Mouse (Mus musculus): Measurements from ENCODE around the gene Prkag2. TPM values are rescaled to one million over a fixed set of nuclear protein-coding genes. Genes with fewer than 3 reads are reported as not detected.

Prkag2 gene
- total and polyA plus RNA-seq, 2 experiments from 2014 or later, result 62.4 to 112 TPM

- Histone ChIP-seq H3K27me3 (ENCODE audit: insufficient read depth, low read length) (no peaks in the 10 kb centered on the region), H3K36me3 (ENCODE audit: insufficient read depth) (no peaks in the 10 kb centered on the region), H3K27ac (ENCODE audit: low read depth, low read length) (no peak overlapping the region), H3K9me3 (ENCODE audit: low read length) (no peaks in the 10 kb centered on the region), H3K4me2 (ENCODE audit: low read depth) (no peak overlapping the region), H3K4me3 (ENCODE audit: low read depth, low read length) (no peak overlapping the region), H3K9ac (no peak overlapping the region), H3K4me1 (ENCODE audit: insufficient read depth) (no peaks in the 10 kb centered on the region)
- DNase-seq, result no peak
- 91% methylated on average over 13 of the region's 13 CpGs for WGBS
- no peak for ATAC-seq
- TF ChIP-seq CTCF (IDR thresholded peaks at IDR 0.05; ENCODE audit: low read depth), result no peak
Measured at GRCm38 (mm10) chr5:25088111-25088510, 12.3 kb downstream of the Prkag2 start.

GRCm38 (mm10) chr5:25087064-25087463 is 13.4 kb downstream of the Prkag2 start:
- no peaks in the 10 kb centered on the region for H3K9me3 ChIP-seq (ENCODE audit: low read length)
- no peak overlapping the region for H3K9ac ChIP-seq
- no peak for TF ChIP-seq CTCF (IDR thresholded peaks at IDR 0.05; ENCODE audit: low read depth)
- H3K27me3 ChIP-seq (ENCODE audit: insufficient read depth, low read length), result no peaks in the 10 kb centered on the region
- 63% methylated on average over 7 of the region's 7 CpGs for WGBS
- H3K4me2 ChIP-seq (ENCODE audit: low read depth), result no peak overlapping the region
- no peaks in the 10 kb centered on the region for H3K36me3 ChIP-seq (ENCODE audit: insufficient read depth)
- ATAC-seq, result no peak
- H3K4me3 ChIP-seq (ENCODE audit: low read depth, low read length), result no peak overlapping the region
- H3K4me1 ChIP-seq (ENCODE audit: insufficient read depth), result no peaks in the 10 kb centered on the region
- H3K27ac ChIP-seq (ENCODE audit: low read depth, low read length), result no peak overlapping the region
- DNase-seq, result no peak

GRCm38 (mm10) chr5:25086234-25086633 is 14.2 kb downstream of the Prkag2 start:
- Histone ChIP-seq H3K4me2 (ENCODE audit: low read depth) (no peak overlapping the region), H3K27ac (ENCODE audit: low read depth, low read length) (no peak overlapping the region), H3K4me3 (ENCODE audit: low read depth, low read length) (no peak overlapping the region), H3K36me3 (ENCODE audit: insufficient read depth) (no peaks in the 10 kb centered on the region), H3K9ac (no peak overlapping the region), H3K4me1 (ENCODE audit: insufficient read depth) (no peaks in the 10 kb centered on the region), H3K9me3 (ENCODE audit: low read length) (no peaks in the 10 kb centered on the region), H3K27me3 (ENCODE audit: insufficient read depth, low read length) (no peaks in the 10 kb centered on the region)
- ATAC-seq, result no peak
- no peak for TF ChIP-seq CTCF (IDR thresholded peaks at IDR 0.05; ENCODE audit: low read depth)
- peak; percentile 43 for DNase-seq
- WGBS, result 34% methylated on average over 4 of the region's 4 CpGs

- H3K4me2 ChIP-seq (ENCODE audit: low read depth), result no peak overlapping the region
- no peak overlapping the region for H3K9ac ChIP-seq
- no peak for ATAC-seq
- DNase-seq, result no peak
- no peak for TF ChIP-seq CTCF (IDR thresholded peaks at IDR 0.05; ENCODE audit: low read depth)
- no peaks in the 10 kb centered on the region for H3K9me3 ChIP-seq (ENCODE audit: low read length)
- H3K27ac ChIP-seq (ENCODE audit: low read depth, low read length), result no peak overlapping the region
- no peak overlapping the region for H3K4me3 ChIP-seq (ENCODE audit: low read depth, low read length)
- 78% methylated on average over 10 of the region's 10 CpGs for WGBS
- no peaks in the 10 kb centered on the region for H3K36me3 ChIP-seq (ENCODE audit: insufficient read depth)
- no peaks in the 10 kb centered on the region for H3K4me1 ChIP-seq (ENCODE audit: insufficient read depth)
- H3K27me3 ChIP-seq (ENCODE audit: insufficient read depth, low read length), result no peaks in the 10 kb centered on the region
Measured at GRCm38 (mm10) chr5:25085170-25085569, 15.3 kb downstream of the Prkag2 start.

GRCm38 (mm10) chr5:25083816-25084215 is 16.6 kb downstream of the Prkag2 start:
- WGBS, result 49% methylated on average over 7 of the region's 7 CpGs
- Histone ChIP-seq H3K9me3 (ENCODE audit: low read length) (no peaks in the 10 kb centered on the region), H3K4me3 (ENCODE audit: low read depth, low read length) (no peak overlapping the region), H3K4me2 (ENCODE audit: low read depth) (no peak overlapping the region), H3K36me3 (ENCODE audit: insufficient read depth) (no peaks in the 10 kb centered on the region), H3K27ac (ENCODE audit: low read depth, low read length) (no peak overlapping the region), H3K4me1 (ENCODE audit: insufficient read depth) (no peaks in the 10 kb centered on the region), H3K9ac (no peak overlapping the region), H3K27me3 (ENCODE audit: insufficient read depth, low read length) (no peaks in the 10 kb centered on the region)
- no peak for TF ChIP-seq CTCF (IDR thresholded peaks at IDR 0.05; ENCODE audit: low read depth)
- DNase-seq (no peak), ATAC-seq (no peak)

- Histone ChIP-seq H3K9ac (no peak overlapping the region), H3K36me3 (ENCODE audit: insufficient read depth) (no peaks in the 10 kb centered on the region), H3K4me2 (ENCODE audit: low read depth) (no peak overlapping the region), H3K4me3 (ENCODE audit: low read depth, low read length) (no peak overlapping the region), H3K27me3 (ENCODE audit: insufficient read depth, low read length) (no peaks in the 10 kb centered on the region), H3K9me3 (ENCODE audit: low read length) (no peaks in the 10 kb centered on the region), H3K4me1 (ENCODE audit: insufficient read depth) (no peaks in the 10 kb centered on the region), H3K27ac (ENCODE audit: low read depth, low read length) (no peak overlapping the region)
- ATAC-seq (peak; percentile 57), DNase-seq (no peak)
- 49% methylated on average over 2 of the region's 2 CpGs for WGBS
- TF ChIP-seq CTCF (IDR thresholded peaks at IDR 0.05; ENCODE audit: low read depth), result peak; percentile 61
Measured at GRCm38 (mm10) chr5:25082542-25082941, 17.9 kb downstream of the Prkag2 start.

- Histone ChIP-seq H3K4me2 (ENCODE audit: low read depth) (no peak overlapping the region), H3K9ac (no peak overlapping the region), H3K36me3 (ENCODE audit: insufficient read depth) (no peaks in the 10 kb centered on the region), H3K27me3 (ENCODE audit: insufficient read depth, low read length) (no peaks in the 10 kb centered on the region), H3K9me3 (ENCODE audit: low read length) (no peaks in the 10 kb centered on the region), H3K4me1 (ENCODE audit: insufficient read depth) (no peaks in the 10 kb centered on the region), H3K27ac (ENCODE audit: low read depth, low read length) (no peak overlapping the region), H3K4me3 (ENCODE audit: low read depth, low read length) (no peak overlapping the region)
- no peak for TF ChIP-seq CTCF (IDR thresholded peaks at IDR 0.05; ENCODE audit: low read depth)
- ATAC-seq (no peak), DNase-seq (no peak)
- whole genome bisulfite sequencing, result 78% methylated on average over 16 of the region's 16 CpGs
Measured at GRCm38 (mm10) chr5:25081545-25081944, 18.9 kb downstream of the Prkag2 start.

- no peak for DNase-seq
- Histone ChIP-seq H3K27ac (ENCODE audit: low read depth, low read length) (no peak overlapping the region), H3K4me3 (ENCODE audit: low read depth, low read length) (no peak overlapping the region), H3K9ac (no peak overlapping the region), H3K36me3 (ENCODE audit: insufficient read depth) (no peaks in the 10 kb centered on the region), H3K4me2 (ENCODE audit: low read depth) (no peak overlapping the region), H3K4me1 (ENCODE audit: insufficient read depth) (no peaks in the 10 kb centered on the region), H3K27me3 (ENCODE audit: insufficient read depth, low read length) (no peaks in the 10 kb centered on the region), H3K9me3 (ENCODE audit: low read length) (no peaks in the 10 kb centered on the region)
- WGBS, result 76% methylated on average over 3 of the region's 3 CpGs
- no peak for ATAC-seq
- TF ChIP-seq CTCF (IDR thresholded peaks at IDR 0.05; ENCODE audit: low read depth), result no peak
Measured at GRCm38 (mm10) chr5:25080994-25081393, 19.4 kb downstream of the Prkag2 start.
